Comparison of ENCODE assay signal across 8 mouse cellular contexts in the genomic region with DNA sequence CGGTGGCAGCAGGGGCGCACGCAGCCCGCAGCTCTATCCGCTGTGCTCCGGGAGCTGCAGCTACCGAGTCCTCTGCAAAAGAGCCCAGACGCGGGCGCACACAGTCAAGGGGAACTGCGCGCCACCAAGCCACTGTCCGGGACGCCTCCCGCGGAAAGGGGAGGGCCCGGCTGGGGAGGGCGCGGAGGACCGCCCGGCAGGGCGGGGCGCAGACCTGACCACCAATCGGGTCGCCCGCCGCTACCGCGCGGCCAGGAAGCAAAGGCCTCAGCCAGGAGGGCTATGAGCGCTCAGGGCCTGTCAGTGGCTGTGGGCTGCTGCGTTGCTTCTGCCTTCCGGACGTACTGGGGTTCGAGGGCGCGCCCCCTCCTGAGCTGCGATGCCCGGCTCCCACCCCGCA.
A peak's percentile ranks its signal among the peaks of the same experiment; 100 is the strongest.
DNase-seq lines count a peak whose midpoint lies in the region; ATAC-seq lines count a peak whose summit lies in the region.
"Not testable (repeated sequence)": the region's sequence is repeated elsewhere in the genome, so short reads cannot be mapped to it uniquely, and the experiment has no call there.

No protein-coding gene starts in this region.

- WGBS in embryonic facial prominence, embryonic 13.5 days, result 5% methylated on average over 35 of the region's 40 CpGs
- WGBS in hindbrain, embryonic 16.5 days, result 9% methylated on average over 9 of the region's 40 CpGs
- 2% methylated on average over 30 of the region's 40 CpGs for WGBS in lung, embryonic 15.5 days
- WGBS in neural tube, embryonic 14.5 days, result 10% methylated on average over 26 of the region's 40 CpGs

- DNase-seq in WW6 (ENCODE audit: low read depth, low spot score), result peak; percentile 54
- DNase-seq in heart, adult 9 months (ENCODE audit: low spot score in 2 of 2), result peak; percentile 11
- DNase-seq in layer of hippocampus, adult 11-12 months (ENCODE audit: low spot score), result peak; percentile 1
- DNase-seq in thymus, postnatal 14 days, result peak; percentile 10

- peak overlapping the region; percentile 49 for H3K4me2 ChIP-seq in embryonic facial prominence, embryonic 13.5 days
- H3K4me2 ChIP-seq in hindbrain, embryonic 16.5 days (ENCODE audit: low read length), result peak overlapping the region; percentile 27; the same call in 1 of the 2 replicates
- peak overlapping the region; percentile 50 for H3K4me2 ChIP-seq in lung, embryonic 15.5 days
- not testable (repeated sequence) for H3K4me2 ChIP-seq in neural tube, embryonic 14.5 days (ENCODE audit: low read depth, low read length)

- not testable (repeated sequence) for H3K9me3 ChIP-seq in embryonic facial prominence, embryonic 13.5 days; hindbrain, embryonic 16.5 days (ENCODE audit: control insufficient read depth, low read length); lung, embryonic 15.5 days; neural tube, embryonic 14.5 days (ENCODE audit: control insufficient read depth, low read length)

- ATAC-seq in embryonic facial prominence, embryonic 13.5 days (ENCODE audit: insufficient number of reproducible peaks, insufficient read depth, low FRiP score, low TSS enrichment, low read depth); hindbrain, embryonic 16.5 days; lung, embryonic 15.5 days (ENCODE audit: borderline replicate concordance, extremely low read depth, low FRiP score, low TSS enrichment); neural tube, embryonic 14.5 days (ENCODE audit: low read depth): not testable (repeated sequence)

- H3K27ac ChIP-seq in embryonic facial prominence, embryonic 13.5 days; hindbrain, embryonic 16.5 days (ENCODE audit: low read depth, low read length); lung, embryonic 15.5 days; neural tube, embryonic 14.5 days (ENCODE audit: low read depth, low read length): not testable (repeated sequence)

- not testable (repeated sequence) for H3K36me3 ChIP-seq in embryonic facial prominence, embryonic 13.5 days; hindbrain, embryonic 16.5 days (ENCODE audit: control insufficient read depth, insufficient read depth, low read length); lung, embryonic 15.5 days; neural tube, embryonic 14.5 days (ENCODE audit: control insufficient read depth, insufficient read depth, low read length)

- not testable (repeated sequence) for H3K27me3 ChIP-seq in embryonic facial prominence, embryonic 13.5 days; hindbrain, embryonic 16.5 days (replicated peaks; ENCODE audit: control insufficient read depth, insufficient read depth, low read length); lung, embryonic 15.5 days; neural tube, embryonic 14.5 days (ENCODE audit: control insufficient read depth, insufficient read depth, low read length)

- H3K4me1 ChIP-seq in embryonic facial prominence, embryonic 13.5 days; hindbrain, embryonic 16.5 days (ENCODE audit: control insufficient read depth, insufficient read depth, low read depth, low read length); lung, embryonic 15.5 days; neural tube, embryonic 14.5 days (ENCODE audit: control insufficient read depth, insufficient read depth, low read length): not testable (repeated sequence)

- not testable (repeated sequence) for H3K9ac ChIP-seq in embryonic facial prominence, embryonic 13.5 days; hindbrain, embryonic 16.5 days (ENCODE audit: low read depth, low read length); lung, embryonic 15.5 days; neural tube, embryonic 14.5 days (replicated peaks; ENCODE audit: low read depth, low read length)

- peak overlapping the region; percentile 38 for H3K4me3 ChIP-seq in embryonic facial prominence, embryonic 13.5 days
- H3K4me3 ChIP-seq in hindbrain, embryonic 16.5 days (ENCODE audit: low read length), result peak overlapping the region; percentile 22
- peak overlapping the region; percentile 35 for H3K4me3 ChIP-seq in lung, embryonic 15.5 days
- peak overlapping the region; percentile 13; the same call in 1 of the 2 replicates for H3K4me3 ChIP-seq in neural tube, embryonic 14.5 days (ENCODE audit: low read depth, low read length)

Comparison
In these comparisons a context has a peak if more than half of its experiments do, and no peak if none do; other contexts are left out.
1. DNase-seq: peak in every context shown above with its lines; median percentile 54 in WW6; 11 in heart, adult 9 months; 10 in thymus, postnatal 14 days; 1 in layer of hippocampus, adult 11-12 months.